Mouse (Mus musculus) liver, embryonic 14.5 days (tissue): ENCODE measurements at regions not wholly inside any gene's neighbourhood (a gene's known extent, or its start where the extent isn't known, plus 50 kb on each side); places are given as distances from the start of the nearest gene placed in this dataset.

Source experiments
- CTCF ChIP-seq: IDR thresholded peaks from 2 replicates; pipeline ENCODE4 v1.5.1; 2016; ENCODE audit warnings: antibody characterized with exemption, low read depth, control low read depth
- EP300 ChIP-seq: IDR thresholded peaks from 2 replicates; pipeline ENCODE4 v1.6.1; 2016; ENCODE audit warnings: antibody characterized with exemption, low read depth

- TF ChIP-seq CTCF (no peak), EP300 (no peak)
Observed at GRCm38 (mm10) chr1:88839977-88840628, 138.1 kb upstream of the Arl4c start.
